Mouse (Mus musculus) layer of hippocampus, adult 18-20 months (tissue): ENCODE measurements around the gene Gpr62. TPM values are rescaled to one million over a fixed set of nuclear protein-coding genes. Genes with fewer than 3 reads are reported as not detected.
"Not testable (repeated sequence)": the region's sequence is repeated elsewhere in the genome, so short reads cannot be mapped to it uniquely, and the experiment has no call there.

Experiments
- DNase-seq, 2 experiments: peaks; one replicate each; pipeline ENCODE4 v3.0.0; 2022; ENCODE audit warnings: low spot score in 2 of 2
- long read RNA-seq: library from polyadenylated mRNA; stranded (forward); transcript quantifications from one replicate; pipeline ENCODE4 v2.0.0, GENCODE M21; 2021
- total RNA-seq, 2 experiments: library from RNA; stranded (reverse); gene quantifications; 2 replicates each; pipeline ENCODE4 v1.2.3; 2021

Gpr62 gene
- 10 to 100 TPM; 12.4 to 12.7 TPM for total RNA-seq
- long read RNA-seq, transcript Gpr62-201 (1 exons, 1,977 nt): major isoform, 13 of 13 reads
- long read RNA-seq, partial matches to known transcripts: 0 of 13 reads
- long read RNA-seq, other reads (novel, unspliced or antisense): 0 of 13 reads

DNA sequence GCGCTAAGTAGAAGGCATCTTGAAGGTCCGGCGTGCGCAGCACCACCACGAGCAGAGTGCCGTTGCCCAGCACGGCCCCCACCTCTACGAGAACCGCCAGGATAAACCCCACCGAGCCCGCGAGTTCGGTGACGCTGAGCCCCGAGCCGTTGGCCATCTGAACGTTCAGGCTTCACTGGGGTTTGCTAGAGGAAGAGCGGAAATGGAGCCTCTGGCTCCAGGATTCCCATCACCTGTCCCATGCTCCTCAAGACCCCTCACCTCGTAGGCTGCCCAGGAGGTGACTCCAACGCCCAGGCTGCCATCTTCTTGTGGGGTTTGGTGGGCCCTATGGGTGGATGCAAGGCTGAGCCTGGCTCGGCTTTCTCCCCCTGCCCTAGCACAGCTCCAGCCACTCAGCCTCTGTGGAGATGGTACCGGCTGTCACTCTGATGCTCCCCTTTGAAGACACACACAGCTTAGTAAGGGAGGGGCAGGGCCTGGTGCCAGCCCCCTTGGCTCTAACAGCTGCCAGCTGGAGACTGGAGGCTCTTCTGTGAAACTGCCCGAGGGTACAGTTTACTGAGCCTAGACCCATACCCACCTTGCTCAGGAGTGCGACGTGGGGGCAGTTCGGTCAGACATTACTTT, at the start of gene Gpr62:
Gene Gpr62, minus strand, starts transcription at position 368 of the 630 bp plus-strand sequence.
- DNase-seq: peak in 1 of 2 experiments; percentile 76

DNA sequence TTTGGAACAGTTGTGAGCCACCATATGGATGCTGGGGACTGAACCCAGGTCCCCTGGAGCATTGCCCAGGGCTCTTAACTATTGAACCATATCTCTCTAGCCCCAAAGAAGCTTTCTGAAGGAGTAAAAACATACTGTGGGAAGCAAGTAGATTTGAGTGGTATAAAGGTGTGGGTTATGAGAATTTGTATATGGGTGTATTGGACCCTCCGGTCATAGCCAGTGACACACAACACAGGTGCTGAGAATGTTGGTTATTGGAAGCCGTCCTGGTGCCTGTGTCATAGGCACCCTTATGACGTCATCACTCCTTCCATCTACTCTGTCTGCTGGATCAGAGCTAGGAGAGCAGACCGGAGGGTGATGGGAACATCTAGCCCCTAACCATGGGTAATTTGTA, 48.5 kb upstream of the Gpr62 start, which contains the start of gene Iqcf5:
Gene Iqcf5, plus strand, starts transcription at position 301 of the 400 bp plus-strand sequence.
- DNase-seq: no peak

DNA sequence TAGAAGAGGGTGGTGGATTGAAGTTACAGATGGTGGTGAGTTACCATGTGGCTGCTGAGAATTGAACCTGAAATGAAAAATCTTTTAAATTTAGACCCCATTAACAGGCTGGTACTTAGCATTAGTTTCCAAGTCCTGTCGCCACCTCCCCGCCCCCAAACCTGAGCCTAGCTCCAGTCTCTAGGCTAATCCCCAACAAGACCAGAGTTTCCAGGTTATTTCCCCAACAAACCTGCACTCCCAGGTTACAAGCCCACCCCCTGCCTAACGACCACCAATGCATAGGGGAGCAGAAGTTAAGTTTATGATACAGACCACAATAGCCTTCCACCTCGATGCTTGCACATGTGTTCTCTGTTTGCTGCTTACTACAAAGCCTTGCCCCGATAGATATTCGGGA, 47.8 kb upstream of the Gpr62 start:
- DNase-seq: no peak

DNA sequence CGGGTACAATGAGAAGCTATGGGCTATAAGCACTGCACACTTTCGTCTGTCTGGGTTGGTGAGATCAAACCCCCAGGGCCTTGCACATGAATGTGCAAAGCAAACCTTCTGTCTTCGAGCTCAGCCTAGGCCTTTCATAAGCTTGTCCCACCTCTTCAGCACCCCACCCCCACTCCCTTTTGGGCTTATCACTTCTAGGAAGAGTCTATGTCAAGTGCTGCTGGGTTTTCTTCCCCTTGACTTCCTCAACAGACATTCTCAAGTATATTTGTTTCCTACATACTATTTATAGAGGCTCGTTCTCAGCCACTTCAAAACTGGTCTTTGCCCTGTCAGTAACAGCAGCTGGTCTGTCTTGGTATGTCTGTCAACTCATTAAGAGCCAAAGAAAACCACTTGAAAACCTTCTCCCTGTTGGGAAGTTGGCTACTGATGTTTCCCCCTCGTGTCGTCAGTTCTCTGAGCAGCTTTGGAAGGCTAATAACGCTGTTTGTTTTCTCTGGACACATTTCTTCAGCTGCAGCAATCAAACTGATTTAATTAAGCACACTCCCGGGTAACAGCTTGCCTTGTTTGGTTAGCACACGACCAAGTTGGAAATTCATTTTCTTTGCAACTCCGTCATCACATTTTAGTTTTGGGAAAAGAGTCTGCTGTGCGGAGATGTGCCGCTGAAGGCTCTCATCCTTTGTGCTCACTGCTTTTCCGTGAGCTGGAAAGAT, 47.2 kb upstream of the Gpr62 start:
- DNase-seq: peak; percentile 14 to 30

DNA sequence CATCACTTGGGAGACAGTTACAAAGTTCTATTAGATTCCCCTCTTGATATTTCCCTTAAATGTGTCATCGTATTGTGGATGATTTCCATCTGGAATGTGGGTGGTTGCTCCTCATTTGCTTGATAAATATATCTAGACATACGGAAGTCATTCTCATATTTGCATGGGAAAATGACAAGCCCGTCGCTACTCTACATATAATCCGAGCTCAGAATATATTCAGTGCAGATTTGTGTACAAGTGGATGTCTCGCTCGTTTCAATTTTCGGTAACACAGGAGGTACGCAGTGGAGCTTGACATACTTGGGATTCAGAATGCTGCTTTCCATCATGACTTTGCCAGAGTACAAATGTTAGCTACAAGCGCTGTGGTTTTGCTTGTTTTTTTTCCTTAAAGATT, 43.6 kb upstream of the Gpr62 start:
- peak; percentile 47 to 77 for DNase-seq

DNA sequence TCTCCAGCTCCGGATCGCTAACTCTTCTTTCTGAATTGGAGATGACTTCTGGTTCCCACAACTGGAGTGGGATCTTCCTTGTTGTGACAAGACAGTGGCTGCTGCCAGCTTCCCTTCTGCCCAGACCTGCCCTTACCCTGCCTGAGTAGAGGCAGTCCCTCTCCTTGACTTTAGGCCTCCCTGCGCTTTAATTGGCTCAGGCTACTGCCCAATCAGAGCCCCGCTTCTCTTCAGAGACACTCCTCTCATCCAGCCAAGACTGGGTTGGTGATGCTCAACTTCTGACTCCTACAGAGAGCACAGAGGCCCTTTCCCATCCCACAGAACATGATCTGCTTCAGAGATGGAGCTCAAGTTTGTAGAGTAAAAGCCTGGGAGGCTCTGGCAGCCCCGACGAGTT, 38.5 kb upstream of the Gpr62 start:
- DNase-seq: no peak

DNA sequence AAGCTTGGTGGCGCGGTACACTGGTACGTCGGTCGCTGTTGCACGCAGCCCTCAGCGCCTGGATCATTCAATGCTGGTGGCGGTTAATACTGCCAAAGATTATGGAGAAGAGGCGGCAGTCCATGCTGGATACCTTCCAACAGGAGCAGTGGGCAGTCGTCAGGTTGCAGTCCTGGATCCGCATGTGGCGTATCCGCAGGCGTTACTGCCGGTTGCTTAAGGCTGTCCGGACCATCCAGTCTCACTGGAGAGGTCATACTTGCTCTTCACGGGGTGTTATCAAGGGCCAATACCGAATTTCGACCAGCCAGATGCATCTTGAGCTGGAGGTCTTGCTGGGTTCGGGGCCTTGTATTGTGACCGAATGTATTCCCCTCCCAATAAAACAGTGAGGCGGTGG, 36.1 kb upstream of the Gpr62 start:
- DNase-seq: no peak

DNA sequence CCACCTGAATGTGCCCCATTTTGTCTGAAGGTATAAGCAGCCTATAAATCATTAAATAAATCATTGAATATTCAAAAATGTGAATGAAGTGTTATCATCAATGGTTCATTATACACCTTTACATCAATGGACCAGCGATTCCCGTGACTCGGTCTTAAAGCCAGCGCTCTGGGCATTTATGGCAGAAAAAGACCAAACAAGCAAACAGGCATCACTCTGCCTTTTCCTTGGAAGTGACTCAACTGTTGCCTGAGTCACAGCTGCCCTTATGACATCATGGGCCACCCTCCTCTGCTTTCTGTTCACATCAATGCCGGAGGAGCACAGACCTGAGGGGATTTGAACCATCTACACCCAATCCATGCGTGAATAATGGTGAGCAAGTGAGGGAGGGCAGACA, 33.9 kb upstream of the Gpr62 start, which contains the start of gene Iqcf1:
Gene Iqcf1, plus strand, starts transcription at position 301 of the 400 bp plus-strand sequence.
- DNase-seq: no peak

DNA sequence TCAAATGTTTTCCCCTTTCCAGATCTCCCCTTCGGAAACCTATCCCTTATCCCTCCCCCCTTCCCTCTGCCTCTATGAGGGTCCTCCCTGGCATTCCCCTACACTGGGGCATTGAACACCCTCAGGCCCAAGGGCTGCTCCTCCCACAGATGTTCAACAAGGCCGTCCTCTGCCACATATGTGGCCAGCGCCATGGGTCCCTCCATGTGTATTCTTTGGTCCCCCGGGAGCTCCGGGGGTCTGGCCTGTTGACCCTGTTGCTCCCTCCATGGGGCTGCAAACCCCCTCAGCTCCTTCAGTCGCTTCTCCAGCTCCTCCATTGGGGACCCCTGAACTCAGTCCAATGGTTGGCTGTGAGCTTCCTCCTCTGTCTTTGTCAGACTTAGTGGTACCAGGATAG, 21.9 kb upstream of the Gpr62 start:
- not testable (repeated sequence) for DNase-seq

DNA sequence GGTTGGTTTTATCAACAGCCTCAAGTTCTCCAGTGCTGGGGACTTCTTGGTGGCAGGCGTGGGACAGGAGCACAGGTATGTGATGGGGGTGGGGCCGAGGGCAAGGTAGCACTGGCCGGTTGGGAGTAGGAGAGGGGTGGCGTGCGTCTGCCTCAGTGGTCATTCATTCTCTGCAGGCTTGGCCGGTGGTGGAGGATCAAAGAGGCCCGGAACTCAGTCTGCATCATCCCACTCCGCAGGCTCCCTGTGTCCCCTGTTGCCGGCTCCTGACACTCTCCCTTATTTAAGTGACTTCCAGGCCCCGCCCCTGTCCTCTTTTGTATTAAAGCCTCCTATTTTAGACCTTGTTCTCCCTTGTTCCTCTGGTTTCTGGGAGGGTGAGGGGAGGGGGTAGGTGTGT, 19.3 kb upstream of the Gpr62 start:
- DNase-seq: no peak

DNA sequence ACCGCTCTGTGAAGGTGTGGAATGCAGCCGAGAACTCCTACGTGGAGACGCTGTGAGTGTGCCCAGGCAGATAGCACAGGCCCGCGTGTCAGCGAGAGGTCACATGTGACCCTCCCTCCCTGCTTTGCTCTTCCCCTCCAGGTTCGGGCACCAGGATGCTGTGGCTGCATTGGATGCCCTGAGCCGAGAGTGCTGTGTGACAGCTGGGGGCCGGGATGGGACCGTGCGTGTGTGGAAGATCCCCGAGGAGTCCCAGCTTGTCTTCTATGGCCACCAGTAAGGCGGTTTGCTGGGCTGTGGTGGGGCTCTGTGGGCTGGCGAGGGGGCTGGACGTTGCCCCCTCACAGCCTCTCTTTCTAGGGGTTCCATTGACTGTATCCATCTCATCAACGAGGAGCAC, 17.9 kb upstream of the Gpr62 start:
- no peak for DNase-seq

DNA sequence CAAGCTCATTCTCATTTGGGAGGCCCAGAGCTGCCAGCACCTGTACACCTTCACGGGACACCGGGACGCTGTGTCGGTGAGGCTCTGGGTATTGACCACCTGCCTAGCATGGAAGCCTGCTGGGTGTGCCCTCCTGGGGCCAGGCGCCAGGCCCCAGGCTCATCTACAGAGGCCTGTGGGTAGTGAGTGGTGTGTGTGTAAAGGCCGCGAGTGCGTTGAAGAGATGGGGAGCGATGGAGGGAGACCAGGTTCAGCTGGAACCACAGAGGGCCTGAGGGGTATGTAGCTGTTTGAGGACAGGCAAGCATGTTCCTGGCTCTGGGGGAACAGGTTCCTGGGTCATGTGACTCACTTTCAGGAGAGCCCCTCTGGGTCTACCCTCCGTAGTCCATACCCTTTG, 17.4 kb upstream of the Gpr62 start:
- no peak for DNase-seq

DNA sequence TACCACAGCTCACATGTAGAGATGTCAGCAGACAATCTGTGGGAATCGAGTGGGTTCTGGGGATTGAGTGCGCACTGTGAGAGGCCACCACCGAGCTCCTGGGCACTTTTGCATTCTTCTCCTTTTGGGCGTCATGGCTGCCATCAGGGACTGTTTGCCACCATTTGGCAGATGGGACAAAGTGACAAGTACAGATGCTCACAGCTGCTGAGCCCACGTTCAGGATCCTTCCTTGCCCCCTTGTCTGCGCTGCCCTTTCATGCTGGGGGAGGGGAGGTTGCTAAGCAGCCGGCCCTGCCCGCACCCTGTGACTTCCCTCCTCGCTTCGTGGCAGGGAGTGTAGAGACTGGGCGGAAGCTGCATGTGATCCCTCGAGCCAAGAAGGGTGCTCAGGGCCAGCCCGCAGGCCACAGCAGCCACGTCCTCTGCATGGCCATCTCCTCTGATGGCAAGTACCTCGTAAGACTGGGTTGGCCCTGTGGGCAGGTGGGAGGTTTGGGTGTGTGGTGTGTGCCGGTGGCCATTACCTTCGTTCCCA, 16.9 kb upstream of the Gpr62 start:
- no peak for DNase-seq

DNA sequence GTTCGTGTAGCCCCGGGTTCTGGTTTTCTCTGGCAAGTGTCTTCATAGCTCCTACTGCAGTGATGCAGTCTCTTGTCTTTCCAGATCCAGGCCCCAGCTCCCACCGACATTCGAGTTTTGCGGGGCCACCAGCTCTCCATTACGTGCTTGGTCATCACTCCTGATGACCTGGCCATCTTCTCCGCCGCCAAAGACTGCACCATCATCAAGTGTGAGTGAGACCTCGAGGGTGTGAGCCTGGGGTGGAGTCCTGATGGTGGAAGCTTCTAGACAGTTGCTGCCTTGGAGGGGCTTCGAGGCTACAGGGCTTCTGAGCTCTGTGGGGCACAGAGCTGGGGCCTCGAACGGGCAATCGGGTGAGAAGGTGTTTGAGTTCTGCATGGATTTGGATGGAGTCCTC, 15.9 kb upstream of the Gpr62 start:
- DNase-seq: no peak

DNA sequence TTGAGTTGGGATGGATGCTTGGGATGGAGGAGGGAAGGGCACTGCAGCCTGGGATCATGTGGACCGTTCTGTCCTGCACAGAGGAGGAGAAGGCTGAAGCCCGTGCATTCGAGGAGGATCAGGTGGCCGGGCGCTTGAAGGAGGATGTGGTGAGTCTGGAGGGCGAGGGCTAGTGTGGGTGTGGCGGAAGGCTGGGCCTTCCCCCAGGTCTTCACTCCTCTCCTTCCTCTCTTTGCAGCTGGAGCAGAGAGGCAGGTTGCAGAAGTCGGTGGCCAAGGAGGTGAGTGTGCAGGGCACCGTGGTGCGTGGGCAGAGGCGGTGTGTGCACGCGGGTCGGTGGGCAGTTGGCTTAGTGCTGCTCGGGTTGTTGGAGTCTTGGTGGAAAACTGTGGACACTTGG, 15.3 kb upstream of the Gpr62 start:
- DNase-seq: no peak

DNA sequence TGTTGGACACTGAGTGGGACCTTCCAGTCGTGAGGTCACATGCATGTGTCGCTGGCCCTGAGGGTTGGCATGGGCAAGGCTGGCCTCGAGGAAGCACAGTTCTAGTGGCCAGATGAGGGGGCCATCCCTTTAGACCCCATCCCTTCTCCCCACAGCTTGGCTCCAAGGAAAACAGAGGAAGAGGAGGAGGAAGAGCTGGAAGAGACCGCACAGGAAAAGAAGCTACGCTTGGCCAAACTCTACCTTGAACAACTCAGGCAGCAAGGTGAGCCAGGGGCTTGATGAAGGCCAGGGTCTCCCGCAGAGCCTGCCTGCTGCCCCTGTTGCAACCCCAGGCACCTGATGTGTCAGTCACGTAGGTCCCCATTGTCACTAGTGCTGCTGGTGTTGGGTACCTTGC, 14.8 kb upstream of the Gpr62 start:
- no peak for DNase-seq

DNA sequence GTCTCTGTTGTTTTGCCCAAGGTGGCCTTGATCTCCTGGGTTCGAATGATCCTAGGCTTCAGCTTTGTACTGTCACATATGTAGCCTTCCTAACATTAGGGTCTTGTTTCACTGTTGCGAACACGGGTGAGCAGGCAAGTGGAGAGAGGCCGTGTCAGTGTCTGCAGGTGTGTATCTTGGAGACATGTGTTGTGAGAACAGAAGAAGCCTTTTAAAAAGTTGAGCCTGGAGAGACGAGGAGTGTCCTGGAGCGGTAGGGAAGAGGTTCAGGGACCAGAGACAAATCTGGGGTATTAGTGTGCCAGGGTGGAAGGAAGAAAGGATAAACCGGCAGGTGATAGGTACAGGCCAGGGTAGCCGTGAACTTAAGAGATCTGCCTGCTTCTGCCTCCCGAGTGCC, 12.4 kb upstream of the Gpr62 start:
- DNase-seq: peak in 1 of 2 experiments; percentile 0

DNA sequence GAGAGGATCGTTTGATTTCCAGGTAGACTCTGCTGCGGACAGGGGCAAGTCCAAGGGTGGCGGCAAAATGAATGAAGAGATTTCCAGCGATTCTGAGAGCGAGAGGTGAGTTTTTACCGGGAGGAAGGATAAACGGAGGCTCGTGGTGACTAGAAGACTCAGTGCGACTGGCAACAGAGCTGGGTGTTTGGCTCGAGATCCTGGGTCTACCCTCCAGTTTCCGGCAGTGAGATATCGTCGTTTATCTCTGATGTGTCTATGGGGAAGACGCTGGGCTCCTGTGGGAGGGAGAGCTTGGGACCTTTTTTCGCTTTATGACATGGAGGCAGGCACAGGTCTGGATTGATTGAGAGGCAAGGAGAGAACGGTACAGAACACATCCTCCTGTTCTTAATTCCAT, 11.9 kb upstream of the Gpr62 start:
- no peak for DNase-seq

DNA sequence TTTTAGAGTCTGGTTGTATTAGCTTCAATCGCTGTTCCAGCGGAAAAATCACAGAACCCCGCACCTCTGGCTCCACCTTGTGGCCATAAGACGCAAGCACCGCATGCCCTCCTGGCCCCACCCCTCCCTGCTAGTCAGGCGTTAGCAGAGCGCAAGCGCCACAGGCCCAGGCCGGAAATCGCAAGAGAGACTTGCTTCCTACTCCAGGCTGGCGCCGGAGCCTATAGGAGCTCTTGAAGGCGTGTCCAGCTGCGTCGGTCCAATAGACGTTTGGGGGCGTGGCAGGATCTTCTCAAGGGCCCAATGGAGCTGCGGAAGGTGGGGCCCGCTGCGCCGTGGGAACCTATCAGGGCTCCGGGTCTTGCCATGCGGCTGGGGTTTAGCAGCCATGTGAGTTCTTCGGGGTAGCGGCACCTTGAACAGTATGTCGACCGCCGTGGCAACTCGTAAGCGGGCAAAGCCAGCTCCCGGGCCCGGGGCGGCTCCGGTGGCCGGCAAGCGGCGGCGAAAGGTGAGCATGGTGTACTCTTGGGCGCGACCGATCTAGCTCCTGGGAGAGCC, 11.3 kb upstream of the Gpr62 start, which contains the start of gene Parp3:
Gene Parp3, minus strand, starts transcription at position 26 of the 561 bp plus-strand sequence.
- peak; percentile 100 for DNase-seq

DNA sequence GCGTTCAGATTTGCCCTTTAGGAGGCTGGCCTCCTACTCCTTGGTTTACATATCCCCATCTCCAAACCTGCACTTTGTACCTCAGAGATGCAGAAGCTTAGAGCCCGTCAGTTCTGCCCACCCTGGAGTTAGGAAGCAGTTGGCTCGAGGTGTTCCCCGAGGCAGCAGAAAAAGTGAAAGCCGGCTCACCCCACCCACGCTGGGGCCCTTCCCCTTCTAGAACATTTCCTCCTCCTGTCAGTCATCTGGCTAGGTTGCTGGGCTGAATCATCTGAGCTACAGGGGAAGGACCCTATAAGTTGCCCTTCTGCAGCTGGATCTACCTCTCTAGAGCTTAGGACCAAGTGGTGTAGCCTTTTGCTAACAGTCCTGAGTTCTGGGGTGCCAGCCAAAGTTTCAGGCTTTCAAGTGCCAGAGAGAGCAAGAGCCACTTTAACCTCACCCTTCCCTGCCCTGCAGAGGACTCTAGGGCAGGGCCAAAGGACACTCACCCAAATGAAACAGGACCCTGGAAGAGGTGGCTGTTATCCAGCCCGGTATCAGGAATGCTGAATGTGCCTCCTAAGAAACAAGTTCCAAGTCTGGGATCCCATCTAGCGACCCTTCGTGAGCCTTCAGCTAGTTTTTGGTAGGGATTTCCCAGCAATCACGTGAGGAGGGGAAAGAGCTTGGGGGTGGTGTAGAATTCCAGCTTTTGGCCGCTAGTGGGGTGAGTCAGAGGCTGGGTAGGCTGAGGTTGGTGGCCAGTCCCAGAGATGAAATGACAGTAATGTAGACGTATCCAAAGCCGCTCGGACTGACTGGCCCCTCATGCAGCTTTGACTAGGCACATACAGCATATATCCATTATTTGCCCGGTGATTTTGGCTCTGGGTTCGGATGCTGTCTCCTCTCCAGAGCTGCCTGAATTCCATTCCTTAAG, 10.5 kb upstream of the Gpr62 start:
- DNase-seq: peak in 1 of 2 experiments; percentile 28

DNA sequence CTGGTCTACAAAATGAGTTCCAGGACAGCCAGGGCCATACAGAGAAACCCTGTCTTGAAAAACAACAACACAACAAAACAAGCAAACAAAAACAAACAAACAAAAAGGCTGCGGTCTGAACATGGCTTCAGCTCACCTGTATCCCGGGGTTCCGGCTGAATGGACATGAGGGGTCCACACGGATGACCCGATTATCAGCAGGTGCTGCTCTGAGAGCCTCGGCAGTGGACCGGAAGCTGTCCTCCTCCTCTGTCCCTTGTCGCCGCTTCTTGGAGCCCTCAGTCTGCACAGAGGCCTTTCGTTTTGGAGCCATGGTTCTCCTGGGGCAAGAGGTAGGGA, 9.9 kb upstream of the Gpr62 start, which contains the start of gene Rrp9:
Gene Rrp9, plus strand, starts transcription at position 301 of the 339 bp plus-strand sequence.
- no peak for DNase-seq
